Mouse (Mus musculus): ENCODE measurements around the gene Prap1.

Gene Prap1

GRCm38 (mm10) chr7:140092924-140093528, at the start of gene Prap1:
Gene Prap1, plus strand, starts transcription at chr7:140093395.
- no peak for DNase-seq (ENCODE audit: low spot score)

DNA sequence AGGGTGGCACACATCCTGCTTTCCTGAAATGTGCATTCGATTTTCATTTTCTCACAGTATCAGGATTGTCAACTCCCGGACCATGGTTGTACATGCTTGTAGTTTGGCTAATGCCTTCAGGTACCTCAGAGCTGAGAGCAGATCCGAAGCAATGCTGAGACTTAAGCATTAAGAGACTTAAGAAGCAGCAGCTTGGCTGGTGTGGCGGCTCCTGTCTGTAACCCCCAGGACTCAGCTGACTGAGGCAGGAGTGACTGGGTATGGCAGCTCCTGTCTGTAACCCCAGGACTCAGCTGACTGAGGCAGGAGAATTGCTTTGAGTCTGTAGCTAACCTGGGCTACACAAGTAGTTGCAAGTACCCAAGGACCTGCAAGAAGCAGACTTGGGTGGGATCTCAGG, 47.6 kb upstream of the Prap1 start:
- no peak for DNase-seq (ENCODE audit: low spot score)

DNA sequence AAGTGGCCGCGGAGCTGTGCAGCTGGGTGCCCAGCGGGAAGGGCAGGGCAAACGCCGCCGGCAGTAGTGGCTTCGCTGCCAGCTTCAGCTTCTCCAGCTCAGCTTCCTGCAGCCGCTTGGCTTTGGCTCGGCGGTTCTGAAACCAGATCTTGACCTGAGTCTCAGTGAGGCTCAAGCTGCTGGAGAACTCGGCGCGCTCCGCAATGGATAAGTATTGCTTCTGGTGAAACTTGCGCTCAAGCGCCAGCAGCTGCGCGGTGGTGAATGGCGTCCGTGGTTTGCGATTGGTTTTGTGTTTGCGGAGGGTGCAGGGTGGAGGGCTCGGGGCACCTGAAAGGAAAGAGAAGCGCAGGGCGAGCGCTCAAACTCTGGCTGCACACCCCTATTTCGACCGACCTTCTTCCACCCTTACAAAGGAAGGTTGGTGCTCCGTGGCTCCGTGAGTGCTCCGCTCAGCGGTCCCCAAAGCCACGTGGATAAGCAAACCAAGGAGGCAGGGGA, 45.3 kb upstream of the Prap1 start:
- no peak for DNase-seq (ENCODE audit: low spot score)

GRCm38 (mm10) chr7:140048361-140049114, 44.7 kb upstream of the Prap1 start, which contains the start of gene Msx3:
Gene Msx3, minus strand, starts transcription at chr7:140049089.
- DNase-seq (ENCODE audit: low spot score): no peak

GRCm38 (mm10) chr7:140049115-140049689, 44.0 kb upstream of the Prap1 start:
- no peak for DNase-seq (ENCODE audit: low spot score)

GRCm38 (mm10) chr7:140054124-140054523, 39.1 kb upstream of the Prap1 start:
- DNase-seq (ENCODE audit: low spot score): no peak

DNA sequence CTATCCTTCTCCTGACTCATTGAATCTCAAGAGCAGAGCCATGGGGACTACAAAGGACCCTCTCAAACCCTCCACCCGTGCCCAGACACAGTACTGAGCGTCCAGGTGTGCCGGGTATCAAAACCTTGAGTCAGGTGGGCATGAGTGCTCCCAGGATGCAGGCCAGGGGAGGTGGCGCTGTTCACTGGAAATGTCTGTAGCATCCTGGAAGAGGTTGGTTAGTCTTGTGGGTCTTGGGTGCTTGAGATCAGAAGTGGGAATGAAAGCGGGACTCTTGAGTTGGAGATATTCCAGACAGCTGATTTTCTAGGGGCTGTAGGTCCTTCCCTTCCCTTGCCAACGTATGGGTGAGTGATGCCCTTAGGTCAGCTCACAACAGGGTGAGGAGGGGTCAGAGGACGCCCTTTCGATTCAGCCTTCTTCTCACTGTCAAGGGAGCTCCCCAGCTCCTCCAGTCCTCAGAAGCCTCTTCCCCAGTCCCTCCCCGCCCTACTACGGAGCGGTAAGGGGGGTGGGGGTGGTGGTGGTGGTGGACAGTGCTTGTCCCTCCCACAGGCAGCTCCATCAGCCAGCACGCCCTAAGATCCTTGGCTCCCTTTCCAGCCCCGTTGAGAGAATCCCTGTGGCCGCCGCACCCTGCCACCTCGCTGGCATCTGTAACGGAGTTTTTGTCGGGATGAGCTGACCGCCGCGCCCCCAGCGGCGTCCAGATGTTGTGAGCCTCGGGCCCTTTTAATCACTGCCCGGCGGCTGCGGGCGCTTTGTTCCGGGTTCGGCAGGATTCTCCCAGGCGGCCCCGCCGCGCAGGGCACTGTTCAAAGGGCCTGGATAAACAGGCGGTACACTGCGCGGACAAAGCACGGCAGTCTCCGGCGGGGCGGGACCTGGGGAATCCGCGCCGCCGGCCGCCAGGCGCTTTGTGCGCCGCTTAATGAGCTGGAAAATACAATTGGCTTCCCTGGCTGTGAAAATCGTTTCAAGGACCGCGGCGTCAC, 35.5 kb upstream of the Prap1 start:
- peak; percentile 35 for DNase-seq (ENCODE audit: low spot score)

DNA sequence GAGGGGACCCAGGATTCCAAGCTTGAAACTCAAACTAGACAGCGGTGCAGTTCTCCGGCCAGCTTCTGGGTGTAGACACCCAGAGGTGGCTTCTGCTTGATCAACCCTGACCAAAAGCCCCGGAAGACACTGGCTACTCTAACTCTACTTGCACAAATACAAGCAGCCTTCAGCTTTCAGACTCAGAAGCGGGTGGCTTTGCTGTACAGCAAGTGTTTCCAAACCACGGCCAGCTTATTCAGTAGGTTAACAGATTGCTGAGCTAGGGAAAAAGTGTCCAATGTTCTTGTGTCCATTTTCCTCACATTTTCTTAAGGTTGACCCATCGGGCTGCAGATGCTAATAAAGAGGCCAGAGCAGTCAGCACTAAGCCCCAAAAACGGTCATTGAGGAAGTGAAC, 34.7 kb upstream of the Prap1 start:
- DNase-seq (ENCODE audit: low spot score): no peak

- no peak for DNase-seq (ENCODE audit: low spot score)
These were observed 33.6 kb upstream of the Prap1 start for GRCm38 (mm10) chr7:140059601-140060000.

GRCm38 (mm10) chr7:140060936-140061831, 32.0 kb upstream of the Prap1 start:
- DNase-seq (ENCODE audit: low spot score): no peak

GRCm38 (mm10) chr7:140061832-140062130, 31.4 kb upstream of the Prap1 start:
- DNase-seq (ENCODE audit: low spot score): no peak

DNA sequence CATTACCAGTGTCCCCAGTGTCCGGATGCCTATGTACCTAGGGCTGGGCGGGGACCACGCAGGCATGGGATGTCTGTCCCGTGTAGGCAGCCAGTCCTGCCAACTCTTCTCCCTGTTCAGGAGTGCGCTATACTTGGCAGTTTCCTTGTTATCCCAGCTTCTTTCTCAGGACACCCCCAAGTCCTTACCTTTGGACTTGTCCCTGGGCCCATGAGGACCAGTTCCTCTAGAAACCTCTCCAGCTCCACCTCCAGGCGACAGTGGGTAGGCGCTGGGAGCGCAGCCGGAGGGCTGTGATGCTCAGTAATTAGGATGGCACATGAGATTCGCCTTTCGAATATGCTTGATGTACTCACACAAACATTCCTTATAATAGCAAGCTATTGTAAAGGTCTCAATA, 30.9 kb upstream of the Prap1 start:
- no peak for DNase-seq (ENCODE audit: low spot score)

- peak; percentile 39 for DNase-seq (ENCODE audit: low spot score)
These were observed 30.1 kb upstream of the Prap1 start for GRCm38 (mm10) chr7:140063092-140063491.

- DNase-seq (ENCODE audit: low spot score): no peak
These were observed 25.8 kb upstream of the Prap1 start for GRCm38 (mm10) chr7:140067397-140067796.

GRCm38 (mm10) chr7:140070042-140070711, 23.0 kb upstream of the Prap1 start:
- DNase-seq (ENCODE audit: low spot score): peak; percentile 26

DNA sequence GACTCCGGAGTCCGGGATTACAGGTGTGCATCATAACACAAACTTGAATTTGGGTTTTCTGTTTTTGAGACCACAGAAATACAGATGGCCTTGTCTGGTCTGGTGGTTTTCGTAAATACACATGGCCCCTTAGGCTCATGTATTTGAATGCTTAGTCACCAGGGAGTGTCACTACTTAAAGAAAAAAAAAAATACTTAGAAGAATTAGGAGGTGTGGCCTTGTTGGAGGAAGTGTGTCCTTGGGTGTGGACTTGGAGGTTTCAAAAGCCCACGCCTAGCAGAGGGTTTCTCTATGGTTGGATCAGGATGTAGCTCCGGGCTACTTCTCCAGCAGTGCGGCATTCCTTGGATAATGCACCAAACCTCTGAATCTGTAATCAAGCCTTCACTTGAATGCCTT, 15.5 kb upstream of the Prap1 start:
- no peak for DNase-seq (ENCODE audit: low spot score)

DNA sequence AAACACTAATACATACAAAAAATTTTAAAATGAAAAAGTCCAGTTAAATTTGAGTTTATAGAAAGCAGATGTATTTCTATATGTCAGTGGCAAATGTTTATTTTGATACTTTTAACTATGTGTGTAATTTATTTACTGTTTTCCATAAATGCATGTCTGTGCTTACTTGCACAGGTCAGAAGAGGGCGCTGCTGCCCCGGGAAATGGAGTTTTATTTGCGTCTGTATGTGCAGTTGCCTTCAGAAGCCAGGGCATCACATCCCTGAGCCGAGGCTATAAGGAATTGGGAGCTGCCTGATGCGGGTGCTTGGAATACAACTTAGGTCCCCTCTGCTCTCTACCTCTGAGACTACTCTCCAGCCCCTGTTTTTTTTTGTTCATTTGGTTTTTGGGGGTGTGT, 14.5 kb upstream of the Prap1 start:
- no peak for DNase-seq (ENCODE audit: low spot score)

GRCm38 (mm10) chr7:140080503-140081156, 12.6 kb upstream of the Prap1 start:
- peak; percentile 33 for DNase-seq (ENCODE audit: low spot score)

- DNase-seq (ENCODE audit: low spot score): no peak
These were observed 11.6 kb upstream of the Prap1 start for GRCm38 (mm10) chr7:140081408-140082241.

Measured in yolk sac, embryonic 10.5 days (tissue).